Mouse (Mus musculus) MN1 (cell line): ENCODE results near the gene Chst13.
A peak's percentile ranks its signal among the peaks of the same experiment; 100 is the strongest.

Source experiments
- DNase-seq: peaks from one replicate; pipeline ENCODE4 v3.0.0-alpha.2; 2016; ENCODE audit warnings: low spot score

Chst13 gene

GRCm38 (mm10) chr6:90324991-90325390 lies at the start of gene Chst13:
Chst13 (minus strand) TSS chr6:90325185.
- DNase-seq: peak; percentile 10

GRCm38 (mm10) chr6:90374647-90375046 lies 49.7 kb upstream of the Chst13 start:
- DNase-seq: no peak

GRCm38 (mm10) chr6:90369725-90370553 lies 45.0 kb upstream of the Chst13 start:
- DNase-seq: peak; percentile 45

- peak; percentile 97 for DNase-seq
These were observed 44.2 kb upstream of the Chst13 start, which contains the start of gene Zxdc for GRCm38 (mm10) chr6:90368976-90369724. Zxdc (plus strand) TSS chr6:90369492.

GRCm38 (mm10) chr6:90363301-90363700 lies 38.3 kb upstream of the Chst13 start:
- DNase-seq: no peak

- no peak for DNase-seq
These were observed 36.1 kb upstream of the Chst13 start for GRCm38 (mm10) chr6:90360922-90361614.

GRCm38 (mm10) chr6:90360024-90360781 lies 35.2 kb upstream of the Chst13 start:
- peak; percentile 86 for DNase-seq

GRCm38 (mm10) chr6:90359445-90359844 lies 34.5 kb upstream of the Chst13 start:
- DNase-seq: no peak

GRCm38 (mm10) chr6:90358142-90358541 lies 33.2 kb upstream of the Chst13 start:
- DNase-seq: no peak

GRCm38 (mm10) chr6:90350011-90350410 lies 25.0 kb upstream of the Chst13 start:
- DNase-seq: no peak

- no peak for DNase-seq
These were observed 23.5 kb upstream of the Chst13 start for GRCm38 (mm10) chr6:90348500-90348899.

- DNase-seq: no peak
These were observed 22.2 kb upstream of the Chst13 start for GRCm38 (mm10) chr6:90347183-90347582.

GRCm38 (mm10) chr6:90342343-90342742 lies 17.4 kb upstream of the Chst13 start:
- DNase-seq: no peak

GRCm38 (mm10) chr6:90334244-90334643 lies 9.3 kb upstream of the Chst13 start:
- no peak for DNase-seq

GRCm38 (mm10) chr6:90332561-90333425 lies 7.8 kb upstream of the Chst13 start, which contains the start of gene Uroc1:
Uroc1 (plus strand) TSS chr6:90333284.
- no peak for DNase-seq

GRCm38 (mm10) chr6:90329953-90330352 lies 5.0 kb upstream of the Chst13 start:
- peak; percentile 10 for DNase-seq

- peak; percentile 21 for DNase-seq
These were observed 2.7 kb upstream of the Chst13 start for GRCm38 (mm10) chr6:90327670-90328069.

- no peak for DNase-seq
These were observed 522 bp downstream of the Chst13 start for GRCm38 (mm10) chr6:90324463-90324862.

GRCm38 (mm10) chr6:90324026-90324425 lies 959 bp downstream of the Chst13 start:
- peak; percentile 51 for DNase-seq

GRCm38 (mm10) chr6:90321811-90322210 lies 3.2 kb downstream of the Chst13 start:
- DNase-seq: no peak

GRCm38 (mm10) chr6:90320429-90320828 lies 4.6 kb downstream of the Chst13 start:
- DNase-seq: no peak
